Mouse (Mus musculus) ES-CJ7 (cell line): ENCODE measurements around the gene Nptxr.
A peak's percentile ranks its signal among the peaks of the same experiment; 100 is the strongest.

Source experiments
- DNase-seq: peaks from one replicate; pipeline ENCODE4 v3.0.0; 2011; ENCODE audit warnings: low read depth, low spot score

Nptxr gene

GRCm38 (mm10) chr15:79790905-79791304 lies 13.7 kb downstream of the Nptxr start:
- no peak for DNase-seq

DNA sequence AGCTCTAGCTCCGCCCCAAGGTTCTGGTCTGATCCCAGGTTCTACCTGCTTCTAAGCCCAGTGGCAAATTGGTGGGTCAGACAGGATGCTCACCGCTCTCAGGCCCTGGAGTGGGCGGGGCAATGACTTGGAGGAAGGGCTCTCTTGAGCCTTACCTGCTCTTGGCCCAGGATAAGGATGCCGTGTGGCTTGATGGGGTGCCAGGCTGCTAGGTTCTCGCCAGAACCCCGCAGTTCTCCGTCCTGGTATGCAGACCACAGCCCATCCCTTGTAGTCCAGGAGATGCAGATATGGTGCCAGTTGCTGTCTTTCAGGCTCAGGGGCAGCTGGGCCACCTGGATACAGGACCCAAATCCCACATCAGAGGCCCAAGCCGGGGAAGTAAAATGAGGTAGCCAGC lies 14.5 kb downstream of the Nptxr start:
- DNase-seq = no peak

DNA sequence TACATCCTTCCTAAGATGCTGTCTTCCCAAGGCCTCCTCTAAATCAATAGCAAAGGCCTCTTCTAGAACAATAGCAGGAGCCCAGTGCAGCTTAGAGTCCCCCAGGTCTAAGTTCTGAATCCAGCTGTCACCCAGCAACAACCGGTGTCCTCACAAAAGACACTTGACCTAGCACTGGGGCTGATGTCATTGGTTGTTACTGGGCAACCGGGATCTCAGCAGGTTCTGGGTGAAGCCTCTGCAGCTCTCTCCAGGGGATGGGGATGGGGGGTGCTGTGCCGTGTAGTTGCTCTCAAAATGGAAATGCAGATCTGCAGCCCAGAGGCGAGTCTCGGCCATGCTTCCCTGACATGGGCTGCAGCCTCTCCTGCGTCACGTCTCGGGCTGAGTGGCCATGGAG lies 16.8 kb downstream of the Nptxr start:
- no peak for DNase-seq

DNA sequence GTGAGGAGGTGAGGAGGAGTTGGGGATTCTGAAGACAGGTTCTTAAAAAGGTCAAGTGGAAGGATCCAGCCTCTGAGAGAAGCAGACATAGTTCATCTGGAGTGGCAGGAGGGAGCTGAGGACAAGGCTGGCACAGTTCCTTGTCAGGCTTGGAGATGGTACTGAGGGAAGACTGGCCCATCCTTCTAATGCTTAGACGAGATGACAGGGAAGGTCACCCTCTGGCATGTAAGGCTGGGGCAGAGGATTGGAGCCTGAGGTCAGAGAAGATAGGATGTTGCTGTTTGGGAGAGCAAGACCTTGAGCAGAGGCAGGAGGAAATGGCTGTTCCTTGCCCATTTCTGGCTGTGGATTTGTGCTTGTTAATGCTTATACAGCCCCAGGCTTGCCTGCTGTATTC lies 19.5 kb downstream of the Nptxr start:
- DNase-seq = no peak

DNA sequence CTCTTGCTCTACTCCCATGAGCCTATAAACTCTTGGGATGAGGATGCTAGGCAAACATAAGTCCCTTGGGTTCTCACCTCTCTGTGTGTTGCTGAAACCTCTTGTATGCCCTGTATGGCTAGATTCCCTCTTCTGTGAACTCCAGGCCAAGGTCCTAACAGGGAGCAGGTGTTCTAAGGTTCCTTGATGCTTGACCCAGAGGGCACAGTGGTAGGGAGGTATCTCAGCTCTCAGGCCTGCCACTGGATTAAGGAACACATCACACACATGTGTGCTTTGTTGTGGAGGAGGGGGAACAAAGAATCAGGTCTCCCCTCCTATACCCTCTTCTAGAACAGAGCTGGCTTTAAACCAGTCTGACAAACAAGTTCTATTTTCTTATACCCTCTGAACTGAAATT lies 26.8 kb downstream of the Nptxr start, which contains the start of gene Dnal4:
Gene Dnal4, minus strand, starts transcription at position 101 of the 400 bp plus-strand sequence.
- no peak for DNase-seq

GRCm38 (mm10) chr15:79775662-79776061 lies 28.9 kb downstream of the Nptxr start:
- no peak for DNase-seq

- peak; percentile 99 for DNase-seq
Observed at GRCm38 (mm10) chr15:79774117-79775027, 30.2 kb downstream of the Nptxr start.

DNA sequence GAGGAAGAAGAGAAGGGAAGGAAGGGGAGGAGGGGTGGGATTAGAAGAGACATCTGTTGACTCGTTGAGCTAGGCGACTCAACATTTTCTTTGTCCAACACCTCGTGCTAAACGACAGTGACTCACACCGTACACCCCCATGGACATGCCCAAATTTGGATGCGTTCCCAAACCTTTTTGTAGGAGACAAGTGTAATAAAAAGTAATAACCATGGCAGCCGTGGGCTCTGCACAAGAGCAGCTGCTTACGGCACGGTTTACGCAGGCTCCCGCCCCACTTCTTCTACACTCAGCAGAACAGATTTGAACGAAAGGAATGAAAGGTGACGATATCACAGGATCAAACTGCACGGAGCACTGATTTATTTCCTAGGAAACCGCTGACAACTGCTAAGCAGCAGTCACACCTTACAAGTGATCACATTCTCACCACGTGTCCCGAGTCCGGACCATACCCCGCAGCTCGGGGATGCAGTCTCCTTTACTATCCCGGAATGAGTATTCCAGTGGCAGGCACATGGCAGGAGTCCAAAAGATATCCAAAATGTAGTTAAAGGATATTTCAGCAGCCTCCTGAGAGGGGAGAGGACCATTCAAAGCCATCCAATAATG lies 33.8 kb downstream of the Nptxr start:
- DNase-seq = no peak

- DNase-seq = no peak
Observed at GRCm38 (mm10) chr15:79768302-79768701, 36.3 kb downstream of the Nptxr start.

DNA sequence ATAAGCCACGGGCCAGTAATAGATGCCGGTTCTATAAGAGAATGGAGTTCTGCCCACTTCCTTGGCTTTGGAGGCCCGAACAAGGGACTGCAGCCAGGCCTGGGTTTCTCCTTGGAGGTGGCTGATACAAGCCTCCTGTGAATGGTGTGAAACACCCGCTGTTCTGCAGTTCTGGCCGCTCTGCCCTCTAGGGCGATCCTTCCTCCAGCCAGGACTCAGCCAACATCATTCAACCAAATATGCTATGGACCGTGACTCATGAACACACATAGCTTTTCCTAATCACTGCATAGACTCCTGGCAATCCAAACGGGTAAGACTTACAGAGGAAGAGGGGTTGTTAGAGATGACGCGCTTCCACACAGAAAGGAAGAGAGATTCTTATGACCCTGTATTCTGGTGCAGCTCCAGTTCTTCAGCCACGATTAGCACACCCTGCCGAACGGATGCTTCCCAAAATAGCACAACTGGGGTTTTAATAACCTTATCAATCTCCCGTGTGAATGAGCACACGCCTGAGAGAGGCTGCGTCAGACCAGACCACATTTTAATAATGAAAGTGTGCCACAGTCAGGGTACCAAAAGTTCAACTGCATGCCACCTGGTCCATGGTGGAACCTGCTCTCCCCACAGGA lies 37.1 kb downstream of the Nptxr start:
- DNase-seq = no peak

DNA sequence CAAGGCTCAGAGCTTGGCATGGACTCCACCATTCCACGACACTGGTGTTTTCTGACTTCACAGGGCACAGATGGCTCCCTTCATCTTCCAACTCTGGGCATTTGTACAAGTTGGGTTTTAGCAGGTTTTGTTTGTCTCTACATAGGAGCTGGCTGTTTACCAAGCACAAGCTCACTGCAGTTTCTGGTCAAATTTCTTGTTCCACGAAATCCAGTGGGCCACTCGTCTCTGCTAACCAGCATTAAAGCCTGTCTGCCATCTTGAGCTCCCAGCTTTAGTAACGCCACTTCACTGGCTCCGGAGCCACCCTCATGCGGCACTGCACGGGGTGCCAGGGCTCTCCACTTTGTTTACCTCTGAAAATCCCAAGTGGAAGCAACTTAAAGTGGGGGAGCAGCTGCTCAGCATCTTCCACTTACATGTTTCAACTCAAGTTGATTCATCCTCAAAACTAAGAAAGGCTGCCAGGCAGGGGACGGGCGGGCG lies 37.9 kb downstream of the Nptxr start:
- no peak for DNase-seq

DNA sequence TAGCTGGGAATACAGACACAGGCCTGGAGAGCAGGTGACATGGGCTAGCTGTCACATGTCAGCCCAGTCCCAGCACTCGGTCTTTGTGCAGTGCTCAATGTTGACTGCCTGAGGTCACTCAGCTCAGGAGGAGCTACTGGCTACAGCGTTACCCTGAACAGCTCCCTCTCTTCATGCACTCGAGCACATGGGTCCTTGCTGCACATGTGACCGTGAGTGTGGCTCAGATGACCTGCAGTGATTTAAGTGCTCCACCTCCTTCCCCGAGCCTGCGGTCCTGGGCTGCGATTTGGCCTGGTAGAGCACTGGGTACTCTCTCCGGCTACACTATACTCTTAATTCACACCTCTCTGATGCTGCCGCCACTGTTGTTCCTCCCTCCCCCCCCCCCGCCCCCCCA lies 38.4 kb downstream of the Nptxr start:
- no peak for DNase-seq

GRCm38 (mm10) chr15:79765361-79765760 lies 39.2 kb downstream of the Nptxr start:
- no peak for DNase-seq

DNA sequence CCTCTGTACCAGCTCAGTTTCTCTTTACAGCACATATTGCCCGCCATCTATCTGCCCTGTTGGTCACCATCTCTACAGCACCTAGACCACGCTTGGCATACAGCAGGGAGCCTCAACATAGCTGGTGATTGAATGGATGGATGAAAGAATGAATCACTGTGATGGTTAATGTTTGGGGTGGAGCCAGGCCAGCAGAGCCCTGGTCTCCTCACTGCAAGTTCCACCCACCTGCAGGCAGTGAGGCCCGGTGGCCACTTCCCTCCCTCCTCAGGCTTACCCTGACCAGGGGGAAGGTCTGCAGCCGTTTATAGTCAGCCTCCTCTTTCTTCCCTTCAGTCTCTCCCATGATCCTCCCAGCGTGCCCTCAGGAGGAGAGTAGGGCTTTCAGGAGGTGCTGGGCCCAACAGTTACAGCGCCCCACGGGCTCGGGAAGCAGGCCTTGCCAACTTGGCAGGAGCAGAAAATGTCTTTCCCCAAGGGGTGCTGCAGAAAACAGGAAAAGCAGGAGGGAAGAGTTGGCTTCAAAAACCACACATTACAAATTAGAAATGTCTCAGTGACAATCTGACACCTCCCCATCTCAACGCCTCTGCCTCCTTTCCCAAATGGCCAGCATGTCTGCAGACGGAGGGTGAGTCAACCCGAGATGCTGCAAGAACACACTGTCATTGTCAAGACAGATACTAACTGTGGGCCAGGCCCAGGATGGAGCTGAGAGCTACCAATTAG lies 39.9 kb downstream of the Nptxr start:
- DNase-seq = no peak

DNA sequence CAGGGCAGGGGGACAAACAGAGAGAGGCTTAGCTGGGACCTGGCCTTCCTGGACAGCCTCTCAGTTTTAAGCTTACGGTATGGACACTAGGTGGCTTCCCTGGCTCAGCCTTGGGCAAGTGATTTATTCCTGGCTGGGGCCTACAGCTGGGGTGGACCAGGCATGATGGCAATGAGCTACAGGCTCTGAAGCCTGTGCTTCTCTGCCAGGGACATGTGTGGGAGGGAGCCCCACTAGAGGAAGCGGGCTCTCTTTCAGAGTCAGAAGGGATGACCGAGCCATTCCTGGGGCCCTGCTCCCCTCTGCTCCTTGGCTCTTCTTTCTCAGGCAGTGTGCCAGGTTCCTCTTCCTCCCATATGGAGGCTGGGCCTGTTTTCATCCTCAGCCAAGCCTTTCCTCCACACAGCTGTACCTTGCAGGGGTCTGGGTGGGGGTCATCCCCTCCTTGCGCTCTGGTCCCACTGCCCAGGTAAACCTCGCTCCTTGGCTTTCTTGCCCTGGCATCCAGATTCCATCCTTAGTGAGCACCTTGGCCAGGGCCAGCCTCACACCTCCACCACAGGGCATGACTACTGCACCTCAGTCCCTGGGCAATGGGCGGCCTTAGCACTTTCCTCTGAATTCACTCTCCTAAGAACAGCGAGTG lies 40.8 kb downstream of the Nptxr start:
- DNase-seq = no peak

DNA sequence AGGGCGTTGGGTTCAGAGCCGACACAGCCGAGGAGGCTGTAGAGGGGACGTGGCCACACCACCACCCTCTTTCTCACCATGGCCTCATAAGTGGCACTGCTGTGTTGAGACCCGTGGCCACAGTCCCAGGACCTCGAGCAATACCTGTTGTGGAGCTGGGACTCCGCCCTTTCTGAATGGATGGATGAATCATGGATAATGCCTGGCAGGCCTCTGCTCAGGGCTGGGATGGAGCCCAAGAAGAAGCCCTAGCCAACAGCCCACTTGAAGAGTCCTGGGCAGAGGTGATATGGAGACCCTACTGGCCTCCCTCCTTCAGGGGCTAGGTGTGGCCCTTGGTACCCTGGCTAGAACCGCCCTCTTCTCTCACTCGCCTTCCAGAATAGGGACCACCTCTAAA lies 41.6 kb downstream of the Nptxr start:
- no peak for DNase-seq

GRCm38 (mm10) chr15:79760956-79761355 lies 43.6 kb downstream of the Nptxr start:
- no peak for DNase-seq

DNA sequence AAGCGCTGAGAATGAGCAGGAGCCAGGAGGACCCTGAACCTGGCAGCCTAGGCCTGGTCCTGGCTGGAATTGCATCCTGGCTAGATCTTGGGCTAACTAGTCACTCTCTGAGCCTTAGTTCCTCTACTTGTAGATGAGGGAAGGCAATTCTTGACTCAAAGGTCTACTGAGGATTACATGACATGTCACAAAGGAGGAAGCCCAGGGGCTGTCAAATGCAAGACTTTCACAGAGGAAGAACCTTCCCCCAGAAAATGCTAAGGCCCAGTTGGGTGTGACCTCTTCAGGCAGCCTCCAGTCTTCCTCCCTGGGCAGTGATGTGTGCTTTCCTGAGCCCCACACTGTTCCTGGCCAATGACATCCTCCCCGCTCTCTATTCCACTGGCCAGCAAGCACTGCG lies 47.4 kb downstream of the Nptxr start:
- DNase-seq = no peak

DNA sequence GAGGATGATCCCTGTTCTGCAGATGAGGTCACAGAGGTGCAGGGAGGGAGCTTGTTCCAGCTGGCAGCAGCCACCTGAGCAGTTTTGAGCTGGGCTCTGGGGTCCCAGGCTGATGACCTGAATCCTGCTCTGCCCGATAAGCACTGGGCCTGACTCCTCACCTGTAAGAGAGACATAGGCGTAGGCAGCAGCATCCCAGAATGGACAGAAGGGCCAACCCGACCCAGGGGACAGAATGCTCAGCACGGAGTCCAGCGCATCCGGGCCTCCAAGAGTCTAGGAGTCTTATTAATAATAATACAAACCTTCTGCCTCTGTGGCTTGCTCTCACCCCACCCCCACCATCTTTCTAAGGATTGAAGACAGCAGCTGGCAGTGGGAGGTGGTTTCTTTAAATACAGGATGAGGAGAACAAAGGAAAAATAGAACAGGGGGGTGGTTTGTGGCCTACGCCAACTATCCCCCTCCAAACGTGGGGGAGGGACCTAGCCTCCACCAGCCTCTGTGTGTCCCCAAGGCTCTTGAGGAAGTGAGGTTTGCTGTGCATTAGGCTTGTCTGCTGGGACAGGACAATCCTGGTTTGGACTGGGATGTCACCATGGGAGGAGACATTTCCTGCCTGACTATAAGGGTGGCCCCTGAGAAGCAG lies 48.5 kb downstream of the Nptxr start:
- no peak for DNase-seq

GRCm38 (mm10) chr15:79755176-79755575 lies 49.4 kb downstream of the Nptxr start:
- DNase-seq = no peak

GRCm38 (mm10) chr15:79753873-79754272 lies 50.7 kb downstream of the Nptxr start:
- no peak for DNase-seq
